Mouse (Mus musculus): ENCODE measurements at regions not wholly inside any gene's neighbourhood (a gene's known extent, or its start where the extent isn't known, plus 50 kb on each side); places are given as distances from the start of the nearest gene placed in this dataset.
A peak's percentile ranks its signal among the peaks of the same experiment; 100 is the strongest.

DNA sequence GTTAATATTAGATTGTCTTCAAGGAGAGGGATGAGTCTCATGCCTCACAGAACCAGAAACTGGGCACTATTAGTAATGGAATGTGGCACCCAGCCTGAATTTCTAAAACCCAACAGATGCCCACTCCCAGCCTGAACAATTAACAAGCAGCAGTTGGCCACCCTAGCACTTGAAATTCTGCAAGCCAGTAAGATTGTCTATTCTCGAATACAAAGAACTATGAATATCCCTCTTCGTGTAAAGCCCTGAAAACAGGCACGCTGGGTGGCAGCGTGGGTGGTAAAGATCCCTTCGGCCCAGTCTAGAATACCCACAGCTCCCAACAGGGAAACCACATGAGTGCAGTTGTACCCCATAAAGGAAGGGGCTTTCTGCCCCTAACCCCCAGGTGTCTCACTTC lies 138.0 kb upstream of the Plxnc1 start:
- H3K36me3 ChIP-seq (ENCODE audit: poor library complexity, severe bottlenecking) = no peaks in the 10 kb centered on the region
- no peak overlapping the region for H3K27ac ChIP-seq
- H3K9ac ChIP-seq = no peak overlapping the region
- no peak overlapping the region for H3K4me3 ChIP-seq
- peaks cover 7% of the 10 kb centered on the region; the same call in 1 of the 2 replicates for H3K4me1 ChIP-seq
- 77% methylated on average over 5 of the region's 5 CpGs for whole genome bisulfite sequencing
- H3K4me2 ChIP-seq = no peak overlapping the region
- no peak for ATAC-seq
- no peaks in the 10 kb centered on the region for H3K9me3 ChIP-seq (replicated peaks)
- H3K27me3 ChIP-seq = no peaks in the 10 kb centered on the region

DNA sequence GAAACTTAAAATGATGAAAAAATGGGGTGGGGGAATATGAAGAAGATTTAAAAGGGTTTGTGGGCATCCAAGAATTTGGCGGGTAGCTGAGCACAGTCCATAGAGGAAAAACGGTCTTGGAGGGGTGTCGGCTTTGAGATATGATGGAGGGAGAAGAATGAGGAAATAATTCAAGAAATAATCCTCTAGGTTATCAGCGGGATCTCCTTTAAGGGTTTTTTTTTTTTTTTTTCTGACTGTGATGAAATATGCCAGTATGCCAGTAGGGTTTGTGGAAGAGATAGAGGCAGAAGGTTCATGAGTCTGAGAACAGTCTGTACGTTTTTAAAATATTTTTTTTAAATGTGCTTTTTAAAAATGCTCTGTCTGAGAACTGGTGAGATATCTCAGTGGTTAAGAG lies 135.3 kb upstream of the Plxnc1 start:
- Histone ChIP-seq H3K9ac (no peak overlapping the region), H3K4me3 (no peak overlapping the region), H3K9me3 (replicated peaks) (no peaks in the 10 kb centered on the region), H3K36me3 (ENCODE audit: poor library complexity, severe bottlenecking) (no peaks in the 10 kb centered on the region), H3K27me3 (no peaks in the 10 kb centered on the region), H3K4me2 (no peak overlapping the region), H3K4me1 (peaks cover 9% of the 10 kb centered on the region; the same call in 1 of the 2 replicates), H3K27ac (no peak overlapping the region)
- 94% methylated on average over 5 of the region's 5 CpGs for WGBS
- ATAC-seq = no peak

DNA sequence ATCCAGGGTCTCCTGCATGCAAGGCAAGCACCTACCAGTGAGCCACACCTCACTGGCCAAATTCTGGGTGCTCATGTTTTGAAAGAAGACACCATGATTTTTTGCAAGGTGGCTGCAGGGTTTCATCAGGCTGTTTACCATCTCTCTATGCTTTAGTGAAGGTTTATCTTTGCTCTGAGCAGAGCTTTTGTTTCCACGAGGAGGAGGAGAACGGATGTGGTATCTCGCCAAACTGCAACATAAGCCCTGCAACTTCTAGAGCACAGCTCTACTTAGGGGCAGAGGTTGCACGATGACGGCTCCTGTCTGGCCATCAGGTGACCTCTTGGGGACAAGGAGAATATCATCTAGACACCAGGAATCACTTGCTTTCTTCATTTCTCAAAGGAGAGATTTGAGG lies 131.8 kb upstream of the Plxnc1 start:
- Histone ChIP-seq H3K36me3 (ENCODE audit: poor library complexity, severe bottlenecking) (no peaks in the 10 kb centered on the region), H3K27ac (no peak overlapping the region), H3K4me2 (no peak overlapping the region), H3K4me3 (no peak overlapping the region), H3K4me1 (peaks cover 10% of the 10 kb centered on the region; the same call in 1 of the 2 replicates), H3K27me3 (no peaks in the 10 kb centered on the region), H3K9ac (no peak overlapping the region), H3K9me3 (replicated peaks) (no peaks in the 10 kb centered on the region)
- no peak for ATAC-seq
- 89% methylated on average over 5 of the region's 5 CpGs for WGBS

DNA sequence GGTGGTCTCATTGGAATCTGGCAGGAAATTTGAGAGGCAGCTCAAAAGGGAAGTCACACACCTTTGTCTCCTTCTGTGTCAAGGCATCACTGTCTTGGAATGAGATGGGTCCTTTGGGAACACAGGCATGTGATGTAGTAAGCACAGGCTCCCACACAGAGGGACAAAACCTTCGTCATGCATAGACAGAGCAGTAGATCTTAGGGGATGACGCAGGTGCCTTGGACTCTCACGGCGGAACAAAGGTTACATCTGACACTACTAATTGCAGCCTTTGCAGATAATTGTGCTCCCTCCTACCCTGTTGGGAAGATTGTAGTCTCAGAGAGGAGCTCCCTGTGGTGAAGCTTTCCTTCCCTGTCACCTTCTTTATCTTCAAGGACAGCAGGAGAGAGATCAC lies 131.3 kb upstream of the Plxnc1 start:
- peaks cover 10% of the 10 kb centered on the region; the same call in 1 of the 2 replicates for H3K4me1 ChIP-seq
- no peaks in the 10 kb centered on the region for H3K36me3 ChIP-seq (ENCODE audit: poor library complexity, severe bottlenecking)
- H3K9ac ChIP-seq = no peak overlapping the region
- no peak overlapping the region for H3K27ac ChIP-seq
- no peak for ATAC-seq
- H3K9me3 ChIP-seq (replicated peaks) = no peaks in the 10 kb centered on the region
- H3K27me3 ChIP-seq = no peaks in the 10 kb centered on the region
- no peak overlapping the region for H3K4me3 ChIP-seq
- no peak overlapping the region for H3K4me2 ChIP-seq
- 65% methylated on average over 4 of the region's 4 CpGs for WGBS

DNA sequence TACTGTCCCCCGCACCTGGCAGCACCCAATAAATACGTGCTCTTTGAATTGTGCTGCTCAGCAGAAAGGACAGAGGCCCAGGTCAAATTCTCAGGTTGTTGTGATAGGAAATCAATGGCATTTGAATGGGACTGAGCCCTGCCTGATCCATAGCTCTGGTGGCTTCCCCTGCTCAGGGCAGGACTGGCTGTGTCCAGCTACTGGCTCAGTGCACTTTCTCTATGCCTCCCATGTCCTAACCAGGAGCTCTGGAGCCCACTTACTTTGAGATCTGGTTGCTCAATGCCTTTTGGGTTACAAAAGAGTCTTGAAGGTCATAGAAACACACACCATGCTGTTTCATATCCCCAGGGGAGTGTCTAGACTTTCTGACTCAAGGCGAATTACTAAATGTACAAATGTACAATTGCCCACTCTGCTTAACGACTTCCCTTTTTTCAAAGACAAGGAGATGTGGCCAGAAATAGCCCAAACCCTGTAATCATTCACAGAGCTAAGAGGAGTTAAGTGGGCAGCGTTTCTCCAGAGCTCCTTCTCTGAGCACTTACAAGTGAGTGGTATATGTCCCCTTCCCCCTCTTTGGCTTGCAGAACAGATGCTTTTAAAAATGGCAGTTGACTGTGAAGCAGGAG lies 130.4 kb upstream of the Plxnc1 start:
- Histone ChIP-seq H3K9ac (no peak overlapping the region), H3K4me3 (no peak overlapping the region), H3K9me3 (replicated peaks) (no peaks in the 10 kb centered on the region), H3K4me1 (peaks cover 10% of the 10 kb centered on the region; the same call in 1 of the 2 replicates), H3K27me3 (no peaks in the 10 kb centered on the region), H3K36me3 (ENCODE audit: poor library complexity, severe bottlenecking) (no peaks in the 10 kb centered on the region), H3K4me2 (no peak overlapping the region), H3K27ac (no peak overlapping the region)
- ATAC-seq = no peak
- WGBS = 61% methylated on average over 5 of the region's 5 CpGs

DNA sequence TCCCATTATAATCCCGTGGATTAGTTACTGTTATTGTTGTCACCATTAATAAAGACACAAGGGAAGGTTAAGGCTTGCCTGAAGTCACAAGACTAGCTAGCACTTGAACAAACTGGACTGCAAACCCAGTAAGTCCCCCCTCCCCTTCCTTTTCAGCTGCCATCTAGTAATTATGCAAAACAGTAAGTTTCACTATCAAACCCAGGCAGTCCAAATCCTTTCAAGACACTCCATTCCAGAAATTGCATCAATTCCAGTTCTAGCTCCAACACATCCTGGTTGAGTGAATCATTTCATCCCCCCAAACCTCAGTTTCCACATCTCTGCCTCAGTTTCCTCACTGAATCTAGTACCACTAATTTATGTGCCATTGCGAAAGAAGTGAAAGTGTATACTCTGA lies 129.7 kb upstream of the Plxnc1 start:
- ATAC-seq = no peak
- peaks cover 10% of the 10 kb centered on the region; the same call in 1 of the 2 replicates for H3K4me1 ChIP-seq
- H3K27ac ChIP-seq = no peak overlapping the region
- no peaks in the 10 kb centered on the region for H3K27me3 ChIP-seq
- no peaks in the 10 kb centered on the region for H3K36me3 ChIP-seq (ENCODE audit: poor library complexity, severe bottlenecking)
- no peak overlapping the region for H3K9ac ChIP-seq
- WGBS = 83% methylated on average over 2 of the region's 2 CpGs
- no peak overlapping the region for H3K4me2 ChIP-seq
- H3K9me3 ChIP-seq (replicated peaks) = no peaks in the 10 kb centered on the region
- no peak overlapping the region for H3K4me3 ChIP-seq

DNA sequence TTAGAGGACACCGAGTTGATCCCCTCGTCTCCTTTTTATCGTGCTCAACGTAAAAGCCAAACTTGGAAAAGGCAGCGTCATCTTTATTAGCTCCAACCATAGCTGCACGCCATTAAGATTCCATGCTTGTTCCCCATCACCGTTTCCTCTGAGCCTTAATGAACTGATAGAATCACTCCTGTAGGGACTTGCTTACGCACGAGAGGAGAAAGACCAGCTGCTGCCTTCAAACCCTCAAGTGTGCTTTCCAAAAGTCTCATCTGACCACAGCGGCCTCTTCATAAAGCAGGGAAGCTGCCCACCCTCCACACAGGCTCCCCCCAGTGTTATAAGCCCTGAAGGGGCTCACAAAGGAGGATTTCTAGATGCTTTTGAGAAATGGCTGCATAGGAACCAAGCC lies 123.3 kb upstream of the Plxnc1 start:
- Histone ChIP-seq H3K4me1 (no peaks in the 10 kb centered on the region; the same call in 1 of the 2 replicates), H3K4me3 (no peak overlapping the region), H3K27me3 (no peaks in the 10 kb centered on the region), H3K4me2 (no peak overlapping the region), H3K9ac (no peak overlapping the region), H3K27ac (no peak overlapping the region), H3K9me3 (replicated peaks) (no peaks in the 10 kb centered on the region), H3K36me3 (ENCODE audit: poor library complexity, severe bottlenecking) (no peaks in the 10 kb centered on the region)
- ATAC-seq = no peak
- 80% methylated on average over 10 of the region's 10 CpGs for WGBS

DNA sequence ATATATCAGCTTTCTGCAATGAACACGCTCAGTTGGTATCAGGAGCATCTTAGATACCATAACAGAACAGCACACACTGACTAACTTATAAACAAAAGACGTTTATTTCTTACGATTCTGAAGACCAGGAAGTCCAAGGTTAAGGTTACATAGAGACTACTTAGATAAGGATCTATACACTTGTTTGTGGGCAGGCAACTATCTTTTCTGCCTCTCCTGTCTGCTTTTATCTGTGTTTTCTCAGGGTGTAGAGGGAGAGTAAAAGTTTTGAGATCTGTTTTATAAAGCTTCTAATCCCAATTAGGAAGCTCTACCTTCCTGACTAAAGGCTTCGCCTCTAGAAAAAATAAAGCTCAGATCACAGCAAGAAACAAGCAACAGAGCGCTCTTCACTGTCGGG lies 122.1 kb upstream of the Plxnc1 start:
- H3K36me3 ChIP-seq (ENCODE audit: poor library complexity, severe bottlenecking) = no peaks in the 10 kb centered on the region
- no peaks in the 10 kb centered on the region for H3K9me3 ChIP-seq (replicated peaks)
- H3K4me3 ChIP-seq = no peak overlapping the region
- ATAC-seq = no peak
- H3K4me1 ChIP-seq = no peaks in the 10 kb centered on the region; the same call in 1 of the 2 replicates
- no peak overlapping the region for H3K9ac ChIP-seq
- H3K4me2 ChIP-seq = no peak overlapping the region
- 86% methylated on average over 6 of the region's 6 CpGs for WGBS
- no peak overlapping the region for H3K27ac ChIP-seq
- H3K27me3 ChIP-seq = no peaks in the 10 kb centered on the region

DNA sequence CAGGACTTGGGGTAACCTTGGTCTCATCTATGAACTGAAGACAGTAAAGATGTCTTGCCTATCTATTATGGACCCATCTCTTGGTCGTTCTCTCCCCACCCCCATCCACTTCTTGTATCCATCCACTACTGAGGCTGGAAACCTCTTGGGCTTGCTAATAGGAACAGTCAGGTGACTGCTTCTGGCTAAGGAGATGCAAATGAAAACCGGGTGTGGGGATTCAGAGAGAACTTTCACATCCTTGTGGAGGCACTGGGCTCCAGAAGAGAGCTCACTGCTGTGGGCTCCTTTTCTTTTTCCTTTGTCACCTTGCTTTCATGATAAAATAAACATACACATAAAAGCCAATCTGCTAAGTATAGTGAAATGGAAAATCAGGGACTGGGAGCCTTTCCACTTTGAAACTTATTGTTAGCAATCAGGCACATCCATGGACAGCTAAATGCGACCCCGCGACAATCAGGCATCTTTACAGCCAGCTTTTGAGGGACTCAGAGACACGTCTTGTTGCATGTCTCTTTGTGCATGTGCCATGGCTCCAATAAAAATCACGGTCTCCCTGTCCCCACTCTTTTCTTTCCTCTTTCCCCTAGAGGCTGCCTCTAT lies 115.0 kb upstream of the Plxnc1 start:
- Histone ChIP-seq H3K27ac (no peak overlapping the region), H3K27me3 (no peaks in the 10 kb centered on the region), H3K36me3 (ENCODE audit: poor library complexity, severe bottlenecking) (no peaks in the 10 kb centered on the region), H3K4me3 (no peak overlapping the region), H3K9ac (no peak overlapping the region), H3K9me3 (replicated peaks) (no peaks in the 10 kb centered on the region), H3K4me2 (no peak overlapping the region), H3K4me1 (peaks cover 25% of the 10 kb centered on the region)
- no peak for ATAC-seq
- WGBS = 77% methylated on average over 7 of the region's 7 CpGs

DNA sequence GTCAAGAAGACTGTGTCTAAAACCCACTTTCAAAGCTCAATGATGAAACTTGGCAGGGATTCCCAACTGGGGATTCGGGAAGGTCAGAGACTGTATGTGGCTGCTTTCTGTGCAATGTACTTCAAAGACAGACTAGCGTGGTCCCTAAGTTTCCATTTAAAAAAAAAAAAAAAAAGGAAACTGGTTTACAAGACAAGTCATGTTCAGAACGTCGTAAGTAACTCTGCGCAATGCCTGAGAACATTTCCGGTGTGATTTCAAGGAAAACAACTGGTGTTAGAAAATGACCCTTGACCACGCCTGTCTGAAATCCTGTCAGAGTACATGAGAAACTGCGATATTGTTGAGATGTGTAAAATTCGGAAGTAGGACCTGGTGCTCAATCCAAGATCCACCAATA lies 114.4 kb upstream of the Plxnc1 start:
- Histone ChIP-seq H3K4me2 (no peak overlapping the region), H3K4me1 (peaks cover 25% of the 10 kb centered on the region), H3K4me3 (no peak overlapping the region), H3K27me3 (no peaks in the 10 kb centered on the region), H3K9me3 (replicated peaks) (no peaks in the 10 kb centered on the region), H3K27ac (no peak overlapping the region), H3K9ac (no peak overlapping the region), H3K36me3 (ENCODE audit: poor library complexity, severe bottlenecking) (no peaks in the 10 kb centered on the region)
- 86% methylated on average over 9 of the region's 9 CpGs for WGBS
- ATAC-seq = no peak

DNA sequence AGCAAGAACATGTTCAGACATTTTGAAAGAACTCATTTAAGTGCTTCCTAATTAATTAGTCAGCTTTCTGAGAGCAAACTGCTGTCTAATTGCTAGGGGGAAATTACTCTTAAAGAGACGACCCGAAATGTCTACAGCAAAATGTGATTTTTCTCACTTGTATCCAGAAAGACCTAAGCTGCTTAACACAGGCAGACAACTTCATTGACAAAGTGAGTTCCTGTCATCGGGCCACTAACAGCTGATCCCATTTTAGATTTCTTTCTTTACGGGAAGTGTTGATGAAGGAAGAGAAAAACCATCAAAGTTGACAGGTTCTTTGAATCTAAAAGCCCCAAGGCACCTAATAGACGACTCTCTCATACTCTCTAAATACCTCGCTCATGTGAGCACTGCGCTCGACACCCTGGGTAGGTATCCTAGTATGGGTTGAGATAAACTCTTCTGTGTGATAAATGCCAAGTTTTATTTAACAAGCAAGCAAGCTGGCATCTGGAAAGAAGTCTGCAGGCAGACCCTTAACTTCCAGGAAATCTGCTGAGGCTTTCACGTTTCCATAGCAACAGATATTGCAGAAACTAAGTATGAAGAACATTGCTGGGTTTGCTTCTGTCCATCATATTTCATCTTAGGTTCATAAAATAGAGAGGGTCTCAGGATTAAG lies 112.5 kb upstream of the Plxnc1 start:
- WGBS = 42% methylated on average over 9 of the region's 9 CpGs
- no peak overlapping the region for H3K4me3 ChIP-seq
- no peaks in the 10 kb centered on the region for H3K9me3 ChIP-seq (replicated peaks)
- no peaks in the 10 kb centered on the region for H3K36me3 ChIP-seq (ENCODE audit: poor library complexity, severe bottlenecking)
- peak; percentile 51 for ATAC-seq
- no peak overlapping the region for H3K27ac ChIP-seq
- peaks cover 28% of the 10 kb centered on the region for H3K4me1 ChIP-seq
- no peak overlapping the region for H3K9ac ChIP-seq
- H3K27me3 ChIP-seq = no peaks in the 10 kb centered on the region
- no peak overlapping the region for H3K4me2 ChIP-seq

DNA sequence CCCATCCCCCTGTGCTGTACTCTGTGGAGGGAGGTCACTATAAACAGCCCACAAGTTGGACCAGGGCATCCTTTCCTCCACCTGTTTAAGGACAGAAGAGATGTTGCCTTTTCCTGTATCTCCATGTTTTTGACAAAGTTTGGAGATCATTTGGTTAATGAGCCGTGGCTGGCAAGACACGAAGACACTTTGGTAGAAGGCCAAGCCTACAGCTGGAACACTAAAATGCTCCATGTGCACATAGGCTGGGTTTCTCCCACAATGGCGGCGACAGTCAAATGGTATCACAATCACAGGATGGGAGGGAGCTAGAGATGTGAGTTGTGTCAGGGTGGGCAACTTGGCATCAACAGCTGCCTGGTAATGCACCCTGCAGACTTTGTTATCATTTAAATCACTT lies 111.9 kb upstream of the Plxnc1 start:
- 48% methylated on average over 4 of the region's 4 CpGs for WGBS
- Histone ChIP-seq H3K4me2 (0 out of 2 replicates have a peak overlapping the region, but pooled peaks have one; percentile 8), H3K9me3 (replicated peaks) (no peaks in the 10 kb centered on the region), H3K9ac (no peak overlapping the region), H3K27ac (no peak overlapping the region), H3K36me3 (ENCODE audit: poor library complexity, severe bottlenecking) (no peaks in the 10 kb centered on the region), H3K4me3 (no peak overlapping the region), H3K4me1 (peaks cover 28% of the 10 kb centered on the region), H3K27me3 (no peaks in the 10 kb centered on the region)
- peak; percentile 48 for ATAC-seq

All from forebrain, embryonic 13.5 days (tissue).